Mouse (Mus musculus) embryonic facial prominence, embryonic 11.5 days (tissue): Measurements from ENCODE around the gene Trpc4ap. TPM values are rescaled to one million over a fixed set of nuclear protein-coding genes. Genes with fewer than 3 reads are reported as not detected.

ENCODE experiments used
- ATAC-seq: fragments of 200-750 bp; cut with Nextera tagmentation; replicated peaks from 2 replicates; pipeline ENCODE4 v1.8.0; 2017; ENCODE audit warnings: low read depth; ENCODE audit not compliant: insufficient number of reproducible peaks, low FRiP score, low TSS enrichment
- DNase-seq: peaks from one replicate; pipeline ENCODE4 v3.0.0-alpha.2; 2015; ENCODE audit warnings: low spot score
- H3K27ac ChIP-seq: fragments of 300-500 bp; sonication (generic); replicated peaks from 2 replicates; pipeline ENCODE4 v1.5.1; 2014; ENCODE audit warnings: mild to moderate bottlenecking, low read depth, low read length, control low read depth
- H3K27me3 ChIP-seq: fragments of 300-500 bp; sonication (generic); 2 replicates; pipeline ENCODE4 v1.6.1; 2014; ENCODE audit warnings: mild to moderate bottlenecking, low read length, moderate library complexity, mixed read lengths; ENCODE audit not compliant: control insufficient read depth, insufficient read depth
- H3K36me3 ChIP-seq: fragments of 300-500 bp; sonication (generic); replicated peaks from 2 replicates; pipeline ENCODE4 v1.6.1; 2014; ENCODE audit warnings: low read depth, mild to moderate bottlenecking, low read length, moderate library complexity, mixed read lengths; ENCODE audit not compliant: control insufficient read depth, insufficient read depth
- H3K4me1 ChIP-seq: fragments of 300-500 bp; sonication (generic); 2 replicates; pipeline ENCODE4 v1.6.1; 2014; ENCODE audit warnings: low read length, mixed read lengths; ENCODE audit not compliant: control insufficient read depth, insufficient read depth
- H3K4me2 ChIP-seq: fragments of 300-500 bp; sonication (generic); 2 replicates; pipeline ENCODE4 v1.6.1; 2014; ENCODE audit warnings: low read depth, mild to moderate bottlenecking, control low read depth, low read length, moderate library complexity
- H3K4me3 ChIP-seq: fragments of 300-500 bp; sonication (generic); 2 replicates; pipeline ENCODE4 v1.5.1; 2014; ENCODE audit warnings: low read depth, low read length, control low read depth
- H3K9ac ChIP-seq: fragments of 300-500 bp; sonication (generic); replicated peaks from 2 replicates; pipeline ENCODE4 v1.6.1; 2014; ENCODE audit warnings: mild to moderate bottlenecking, control low read depth, low read length
- H3K9me3 ChIP-seq: fragments of 300-500 bp; sonication (generic); replicated peaks from 2 replicates; pipeline ENCODE4 v1.6.1; 2016; ENCODE audit warnings: mild to moderate bottlenecking, low read length, inconsistent platforms, mixed read lengths; ENCODE audit not compliant: control insufficient read depth
- WGBS: fragments of 180-500 bp; shearing (Covaris S2); extraction: QIAGEN DNeasy Blood & Tissue Kit; methylation state at CpG from one replicate; pipeline ENCODE4 v1.1.7; 2014; 5-methylcytosine and 5-hydroxymethylcytosine counted together
- polyA plus RNA-seq: library from polyadenylated mRNA; unstranded; fragments of >200 nt; fragmentation: Nextera tagmentation; extraction: Ambion mirVana; gene quantifications from 2 replicates; pipeline ENCODE4 v1.2.1, GENCODE M21; 2014

The Trpc4ap gene
- polyA plus RNA-seq, 1 experiment from 2014 or later, result 143 TPM

GRCm38 (mm10) chr2:155604560-155605235, 87.5 kb downstream of the Trpc4ap start:
- Histone ChIP-seq H3K27me3 (no peaks in the 10 kb centered on the region), H3K4me2 (no peak overlapping the region), H3K27ac (no peak overlapping the region), H3K9ac (no peak overlapping the region), H3K36me3 (no peaks in the 10 kb centered on the region), H3K9me3 (no peaks in the 10 kb centered on the region), H3K4me3 (no peak overlapping the region), H3K4me1 (no peaks in the 10 kb centered on the region)
- DNase-seq (no peak), ATAC-seq (no peak)
- 20% methylated on average over 10 of the region's 10 CpGs for WGBS

DNA sequence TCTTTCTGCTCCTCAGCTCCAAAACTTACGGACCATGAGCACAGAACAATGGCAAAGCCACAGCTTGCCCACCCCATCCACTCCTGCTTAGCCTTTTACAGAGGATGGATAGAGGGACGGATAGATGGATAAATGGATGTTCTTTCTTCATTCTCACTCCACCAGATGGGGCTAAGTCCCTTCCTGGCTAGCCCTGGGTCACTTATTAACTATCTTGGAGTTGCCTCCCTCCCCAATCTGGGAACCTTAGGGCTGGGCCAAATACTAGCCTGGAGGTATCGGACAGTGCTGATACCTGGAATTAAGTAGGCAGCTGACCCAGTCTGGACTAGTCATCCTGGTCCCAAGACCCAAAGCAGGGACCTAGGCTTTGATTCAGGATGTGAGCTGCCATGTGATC, 88.5 kb downstream of the Trpc4ap start:
- H3K9ac ChIP-seq, result no peak overlapping the region
- ATAC-seq, result no peak
- WGBS, result 64% methylated on average over 3 of the region's 3 CpGs
- no peak overlapping the region for H3K4me2 ChIP-seq
- no peak overlapping the region for H3K4me3 ChIP-seq
- no peaks in the 10 kb centered on the region for H3K4me1 ChIP-seq
- no peaks in the 10 kb centered on the region for H3K9me3 ChIP-seq
- H3K27me3 ChIP-seq, result no peaks in the 10 kb centered on the region
- no peaks in the 10 kb centered on the region for H3K36me3 ChIP-seq
- DNase-seq, result no peak
- H3K27ac ChIP-seq, result no peak overlapping the region

DNA sequence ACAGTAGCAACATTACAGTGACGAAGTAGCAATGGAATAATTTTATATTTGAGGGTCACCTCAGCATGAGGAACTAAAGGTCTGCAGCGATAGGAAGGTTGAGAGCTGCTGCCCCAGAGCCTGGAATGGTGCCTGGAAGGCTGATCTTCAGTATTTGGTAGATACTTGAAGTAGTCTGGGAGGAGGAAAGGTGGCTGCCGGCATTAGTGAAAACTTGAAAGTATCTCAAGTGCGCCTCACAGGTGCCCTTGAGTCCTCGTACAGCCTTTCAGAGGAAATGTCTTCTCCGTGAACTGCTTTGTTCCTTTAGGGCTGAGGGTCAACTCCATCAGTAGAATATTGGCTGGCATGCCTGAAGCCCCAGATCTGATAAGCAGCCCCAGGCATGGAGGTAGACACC, 96.7 kb downstream of the Trpc4ap start:
- 82% methylated on average over 6 of the region's 6 CpGs for WGBS

DNA sequence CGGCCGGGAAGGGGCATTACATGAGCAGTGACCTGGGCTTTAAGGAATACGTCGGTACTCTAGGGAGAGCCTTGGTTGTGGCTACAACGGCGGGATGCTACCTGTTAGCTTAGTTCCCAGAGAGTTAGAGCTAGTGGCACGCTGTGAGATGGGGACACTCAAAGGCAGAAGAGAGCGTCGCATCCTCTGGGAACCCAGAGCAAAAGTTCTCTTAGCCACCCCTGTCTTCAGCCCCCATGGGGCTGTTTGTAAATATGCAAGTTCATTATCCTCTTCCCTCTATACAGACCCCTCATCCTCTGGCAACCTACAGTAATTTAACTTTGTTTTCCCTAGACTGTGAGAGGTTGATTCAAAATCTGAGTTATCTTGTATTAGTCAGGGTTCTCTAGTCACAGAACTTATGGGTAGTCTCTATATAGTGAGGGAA, 99.3 kb downstream of the Trpc4ap start:
- Histone ChIP-seq H3K27ac (no peak overlapping the region; the same call in 1 of the 2 replicates), H3K9ac (peak overlapping the region; percentile 76), H3K4me3 (peak overlapping the region; percentile 55), H3K27me3 (no peaks in the 10 kb centered on the region), H3K4me1 (no peaks in the 10 kb centered on the region), H3K36me3 (no peaks in the 10 kb centered on the region), H3K9me3 (no peaks in the 10 kb centered on the region), H3K4me2 (peak overlapping the region; percentile 59)
- DNase-seq, result no peak
- WGBS, result under 1% methylated on average over 9 of the region's 9 CpGs
- ATAC-seq, result no peak; the same call in 1 of the 2 replicates

More for the DNA sequence above, 96.7 kb downstream of the Trpc4ap start:
- DNase-seq (no peak), ATAC-seq (no peak)
- Histone ChIP-seq H3K27ac (no peak overlapping the region), H3K9ac (no peak overlapping the region), H3K36me3 (no peaks in the 10 kb centered on the region), H3K4me1 (no peaks in the 10 kb centered on the region), H3K4me3 (no peak overlapping the region), H3K9me3 (no peaks in the 10 kb centered on the region), H3K4me2 (no peak overlapping the region), H3K27me3 (no peaks in the 10 kb centered on the region)

DNA sequence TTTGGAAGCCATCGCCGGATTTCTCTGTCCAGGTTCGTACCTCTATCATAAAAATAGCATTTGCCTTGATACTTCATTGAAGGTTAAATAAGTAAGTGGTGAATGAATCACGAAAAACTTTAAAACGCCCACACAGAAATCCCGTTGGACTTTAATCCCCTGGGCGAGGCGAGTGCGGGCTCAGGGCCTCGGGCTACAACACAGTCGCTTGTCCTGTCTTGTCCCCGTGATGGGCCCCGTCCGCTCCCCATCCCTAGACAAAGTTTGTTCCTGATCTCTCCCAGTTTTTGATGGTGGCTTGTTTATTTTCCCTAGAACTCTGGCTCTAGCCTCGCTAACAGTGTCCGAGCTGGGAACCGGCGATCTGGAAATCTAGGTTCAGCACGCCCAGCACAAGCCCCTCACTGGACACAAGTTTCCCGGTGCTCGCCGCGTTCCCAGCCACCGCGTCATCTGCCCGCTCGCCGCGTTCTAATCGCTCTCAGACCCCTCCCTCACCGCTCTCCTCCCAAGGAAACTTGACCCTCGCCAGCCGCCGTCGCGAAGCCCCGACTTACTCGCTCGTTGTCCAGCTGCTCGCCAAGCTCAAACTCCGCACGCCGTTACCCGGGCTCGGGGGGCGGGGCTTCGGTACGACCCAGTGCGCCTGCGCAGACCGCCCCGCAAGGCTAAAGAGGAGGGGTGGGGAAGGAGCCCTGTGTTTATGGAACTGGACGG, 99.9 kb downstream of the Trpc4ap start, which contains the start of gene Gss:
Gene Gss, minus strand, starts transcription at position 674 of the 717 bp plus-strand sequence.
- no peaks in the 10 kb centered on the region for H3K36me3 ChIP-seq
- ATAC-seq (peak; percentile 87), DNase-seq (peak; percentile 98)
- peak within 1 kb of the TSS; percentile 55 for H3K4me3 ChIP-seq
- peak within 1 kb of the TSS; percentile 81 for H3K9ac ChIP-seq
- H3K27ac ChIP-seq, result peak within 1 kb of the TSS; percentile 70
- no peaks in the 10 kb centered on the region for H3K27me3 ChIP-seq
- H3K4me1 ChIP-seq, result no peaks in the 10 kb centered on the region
- H3K4me2 ChIP-seq, result peak within 1 kb of the TSS; percentile 65
- under 1% methylated on average over 53 of the region's 53 CpGs for WGBS
- H3K9me3 ChIP-seq, result no peaks in the 10 kb centered on the region

- ATAC-seq, result no peak
- no peak for DNase-seq
- Histone ChIP-seq H3K27ac (no peak overlapping the region), H3K9ac (peak overlapping the region; percentile 81), H3K27me3 (no peaks in the 10 kb centered on the region), H3K4me2 (peak overlapping the region; percentile 65), H3K4me1 (no peaks in the 10 kb centered on the region), H3K9me3 (no peaks in the 10 kb centered on the region), H3K4me3 (peak overlapping the region; percentile 55), H3K36me3 (no peaks in the 10 kb centered on the region)
- WGBS, result 9% methylated on average over 6 of the region's 6 CpGs
These were observed 100.5 kb downstream of the Trpc4ap start for GRCm38 (mm10) chr2:155591676-155592075.

DNA sequence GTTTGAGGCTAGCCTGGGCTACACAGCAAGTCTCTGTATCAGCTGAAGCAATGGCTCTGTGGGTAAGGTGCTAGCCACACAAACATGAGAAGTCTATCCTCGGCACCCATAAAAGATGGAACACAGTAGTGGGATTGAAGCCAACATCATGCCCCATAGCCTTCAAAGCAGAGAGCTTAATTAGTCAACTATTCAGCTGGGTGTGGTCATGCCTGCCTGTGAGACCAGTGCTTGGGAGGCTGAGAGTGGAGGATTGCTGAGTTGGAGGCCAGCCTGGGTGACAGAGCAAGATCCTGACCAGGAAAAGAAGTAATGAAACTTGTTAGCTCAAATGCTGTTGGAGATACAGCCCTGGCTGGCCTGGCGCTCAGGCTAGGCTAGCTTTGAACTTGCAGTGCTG, 101.3 kb downstream of the Trpc4ap start:
- Histone ChIP-seq H3K4me1 (no peaks in the 10 kb centered on the region), H3K9me3 (no peaks in the 10 kb centered on the region), H3K27ac (no peak overlapping the region), H3K36me3 (no peaks in the 10 kb centered on the region), H3K4me2 (no peak overlapping the region), H3K9ac (no peak overlapping the region), H3K4me3 (no peak overlapping the region), H3K27me3 (no peaks in the 10 kb centered on the region)
- 84% methylated on average over 2 of the region's 2 CpGs for WGBS
- no peak for ATAC-seq
- no peak for DNase-seq

- DNase-seq (no peak), ATAC-seq (no peak)
- no peak overlapping the region for H3K27ac ChIP-seq
- H3K9ac ChIP-seq, result no peak overlapping the region
- WGBS, result 72% methylated on average over 6 of the region's 6 CpGs
- no peak overlapping the region for H3K4me3 ChIP-seq
- H3K4me2 ChIP-seq, result no peak overlapping the region
- no peaks in the 10 kb centered on the region for H3K9me3 ChIP-seq
- H3K4me1 ChIP-seq, result no peaks in the 10 kb centered on the region
- H3K27me3 ChIP-seq, result no peaks in the 10 kb centered on the region
- H3K36me3 ChIP-seq, result no peaks in the 10 kb centered on the region
These were observed 102.7 kb downstream of the Trpc4ap start for GRCm38 (mm10) chr2:155589521-155589920.
